Mouse (Mus musculus) spleen, adult 18-20 months (tissue): ENCODE measurements around the gene Cxcl16.
"Not testable (repeated sequence)": the region's sequence is repeated elsewhere in the genome, so short reads cannot be mapped to it uniquely, and the experiment has no call there.

Experiments used
- DNase-seq, 2 experiments: peaks; one replicate each; pipeline ENCODE4 v3.0.0; 2022; ENCODE audit warnings: mixed read lengths in 2 of 2

Gene Cxcl16

DNA sequence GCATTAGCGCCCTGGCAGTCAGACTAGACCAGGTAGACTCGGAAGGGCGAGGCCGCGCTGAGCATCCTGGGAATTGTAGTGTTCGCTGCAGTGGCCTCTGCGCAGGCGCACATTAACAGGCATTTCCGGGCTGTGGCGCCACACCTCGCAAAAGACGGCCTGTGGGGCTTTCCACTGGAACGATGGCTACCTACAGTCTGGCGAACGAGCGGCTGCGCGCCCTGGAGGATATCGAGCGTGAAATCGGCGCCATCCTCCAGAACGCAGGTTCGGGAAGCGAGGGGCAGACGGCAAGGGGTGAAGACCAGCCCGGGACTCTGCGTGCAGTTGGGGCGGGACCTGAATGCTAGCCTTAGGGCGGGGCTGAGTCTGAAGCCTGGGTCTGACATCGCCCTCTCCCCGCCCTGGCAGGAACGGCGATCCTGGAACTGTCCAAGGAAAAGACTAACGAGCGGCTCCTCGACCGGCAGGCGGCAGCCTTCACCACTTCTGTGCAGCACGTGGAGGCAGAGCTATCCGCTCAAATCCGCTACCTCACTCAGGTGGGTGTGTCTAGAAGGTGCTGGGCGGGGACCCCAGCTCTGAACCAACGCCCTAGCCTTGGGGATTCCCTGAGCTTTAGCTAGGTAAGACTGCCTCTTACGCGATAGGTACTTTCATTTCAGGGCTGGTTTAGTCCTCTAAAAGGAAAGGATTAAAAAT, 7.8 kb downstream of the Cxcl16 start, which contains the start of gene Med11:
Gene Med11, plus strand, starts transcription at position 123 of the 702 bp plus-strand sequence.
- DNase-seq, result peak; percentile 90 to 93

DNA sequence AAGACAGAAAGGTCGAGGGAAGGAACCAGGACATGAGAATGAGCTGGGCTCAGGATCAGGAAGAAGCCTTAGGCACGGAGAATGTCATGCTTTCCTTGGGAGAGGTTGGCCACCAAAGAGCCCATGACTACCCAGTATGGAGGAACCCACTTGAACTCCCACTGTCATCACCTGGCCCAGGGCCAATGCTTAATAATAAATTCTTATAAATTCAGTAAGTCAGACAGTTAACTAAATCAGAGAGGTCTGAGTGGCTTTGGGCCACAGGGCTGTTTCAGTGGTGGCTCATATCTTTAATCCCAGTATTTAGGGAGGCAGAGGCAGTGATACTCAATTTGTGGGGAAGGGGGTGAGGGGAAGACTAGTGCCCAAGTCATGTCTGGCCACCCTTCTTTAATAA, 8.9 kb downstream of the Cxcl16 start:
- no peak for DNase-seq

- no peak for DNase-seq
Measured at GRCm38 (mm10) chr11:70447373-70447772, 12.4 kb downstream of the Cxcl16 start.

DNA sequence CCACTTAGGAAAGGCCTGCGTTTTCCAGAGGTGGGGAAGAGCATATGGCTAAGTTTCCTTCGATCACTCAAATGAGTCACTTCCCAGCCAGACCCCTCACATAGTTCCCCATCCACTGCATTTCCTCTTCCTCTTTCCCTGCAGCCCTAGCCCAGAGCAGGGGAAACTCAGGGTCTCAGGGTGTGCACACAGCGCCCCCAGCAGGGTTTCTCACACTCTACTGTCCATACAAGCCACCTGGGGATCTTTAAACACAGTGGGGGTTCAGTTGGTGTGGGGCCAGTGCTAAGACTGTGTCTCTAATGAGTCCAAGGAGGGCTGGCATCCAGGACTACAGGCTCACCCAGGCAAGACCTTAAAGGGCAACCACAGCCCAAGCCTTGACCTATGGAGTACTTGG, 13.0 kb downstream of the Cxcl16 start:
- DNase-seq, result no peak

- DNase-seq, result no peak
Measured at GRCm38 (mm10) chr11:70444667-70445066, 15.1 kb downstream of the Cxcl16 start.

- DNase-seq, result no peak
Measured at GRCm38 (mm10) chr11:70443964-70444363, 15.8 kb downstream of the Cxcl16 start.

DNA sequence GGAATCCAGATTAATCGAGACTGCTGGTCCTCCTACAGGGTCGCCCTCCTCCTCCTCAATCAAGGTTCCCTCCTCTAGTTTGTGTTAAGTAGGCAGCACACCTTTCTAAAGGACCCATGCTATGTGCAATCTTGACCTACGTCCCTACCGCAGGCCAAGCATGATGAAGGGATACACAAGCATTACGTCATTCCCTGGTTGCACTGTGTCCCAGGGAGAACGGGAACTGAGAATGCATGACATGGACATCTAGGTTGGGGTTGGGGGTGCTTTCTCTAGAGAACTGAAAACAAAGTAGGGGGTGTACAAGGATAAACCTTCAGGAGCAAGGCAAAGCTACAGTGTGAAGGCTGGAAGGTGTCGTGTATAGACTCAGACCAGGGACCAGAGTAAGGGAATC, 17.9 kb downstream of the Cxcl16 start:
- DNase-seq, result no peak

- DNase-seq, result no peak
Measured at GRCm38 (mm10) chr11:70440637-70441036, 19.1 kb downstream of the Cxcl16 start.

GRCm38 (mm10) chr11:70438728-70439374, 20.9 kb downstream of the Cxcl16 start:
- no peak for DNase-seq

GRCm38 (mm10) chr11:70437426-70437825, 22.4 kb downstream of the Cxcl16 start:
- DNase-seq, result no peak

- DNase-seq, result no peak
Measured at GRCm38 (mm10) chr11:70435476-70435875, 24.3 kb downstream of the Cxcl16 start.

- DNase-seq, result no peak
Measured at GRCm38 (mm10) chr11:70433951-70434350, 25.8 kb downstream of the Cxcl16 start.

- no peak for DNase-seq
Measured at GRCm38 (mm10) chr11:70433569-70433943, 26.2 kb downstream of the Cxcl16 start.

DNA sequence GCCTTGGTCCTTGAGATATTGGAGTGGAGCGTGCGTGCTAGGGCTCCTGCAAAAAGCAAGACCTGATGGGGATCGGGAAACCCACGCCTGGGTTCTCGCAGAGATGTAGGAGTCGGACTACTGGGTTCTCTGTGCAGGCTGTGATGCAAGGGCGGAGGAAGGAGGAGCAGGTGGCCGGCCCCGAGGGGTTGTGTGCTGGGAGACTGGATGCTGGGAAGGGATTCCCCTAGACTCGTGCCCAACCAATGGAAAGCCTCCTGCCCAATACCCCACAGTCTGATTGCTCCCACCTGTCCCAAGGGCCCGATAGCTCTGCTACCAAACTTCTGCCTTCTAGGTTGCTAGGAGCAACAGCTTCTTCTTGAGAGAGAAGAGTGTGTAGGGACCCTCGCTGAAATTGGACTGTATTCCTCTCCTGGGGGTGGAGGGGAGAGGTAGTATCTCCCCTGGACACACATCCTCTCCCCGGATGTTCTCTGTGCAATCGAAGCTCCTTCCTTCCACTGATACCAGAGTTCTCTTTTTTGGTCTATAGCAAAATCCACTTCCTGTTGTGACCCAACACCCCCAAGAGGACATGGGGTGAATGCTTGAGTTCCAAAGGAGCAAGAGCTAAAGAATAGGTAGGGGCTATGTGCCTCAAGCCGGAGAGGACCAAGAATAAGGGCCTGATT, 26.8 kb downstream of the Cxcl16 start:
- DNase-seq, result no peak

GRCm38 (mm10) chr11:70432048-70432894, 27.5 kb downstream of the Cxcl16 start, which contains the start of gene Arrb2:
TSS of gene Arrb2 (plus strand) at chr11:70432635.
- DNase-seq, result peak; percentile 96 to 97

DNA sequence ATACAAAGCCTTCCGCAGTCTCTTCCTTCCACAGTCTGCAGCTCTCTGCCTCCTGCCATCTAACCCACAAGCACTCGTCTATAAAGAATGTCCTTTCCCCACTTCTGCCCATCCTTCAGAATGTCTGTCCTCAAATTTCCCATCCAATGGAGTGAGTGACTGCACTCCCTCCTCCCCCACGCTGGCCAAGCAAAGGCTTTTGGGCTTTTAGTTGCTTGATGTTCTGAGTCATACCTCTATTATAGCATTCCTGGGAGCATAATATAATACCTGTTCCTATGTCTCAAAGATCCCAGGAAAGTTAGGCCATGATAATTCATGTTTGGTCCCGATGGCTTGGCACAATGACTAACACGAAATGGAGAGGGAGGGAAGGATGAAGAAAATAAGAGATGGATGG, 28.2 kb downstream of the Cxcl16 start:
- DNase-seq, result no peak

DNA sequence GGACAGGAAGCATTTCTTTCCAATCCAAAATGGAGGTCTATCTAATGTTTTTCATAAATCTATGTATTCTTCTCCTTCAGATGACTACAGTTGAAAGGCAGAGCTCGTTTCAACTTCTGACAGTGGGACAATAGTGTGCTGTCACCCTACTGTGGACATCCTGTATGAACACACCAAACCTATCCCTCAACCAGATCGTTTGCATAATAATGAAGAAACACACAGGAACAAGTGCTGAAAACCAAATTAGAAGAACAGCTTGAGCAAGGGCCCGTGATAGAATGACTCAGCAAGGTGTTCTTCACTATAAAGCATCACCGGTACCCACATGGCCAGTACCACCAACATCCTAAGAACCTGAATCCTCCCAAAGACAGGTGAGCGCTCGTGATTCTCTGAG, 33.2 kb downstream of the Cxcl16 start:
- not testable (repeated sequence) for DNase-seq

GRCm38 (mm10) chr11:70419486-70419885, 40.3 kb downstream of the Cxcl16 start:
- no peak for DNase-seq

DNA sequence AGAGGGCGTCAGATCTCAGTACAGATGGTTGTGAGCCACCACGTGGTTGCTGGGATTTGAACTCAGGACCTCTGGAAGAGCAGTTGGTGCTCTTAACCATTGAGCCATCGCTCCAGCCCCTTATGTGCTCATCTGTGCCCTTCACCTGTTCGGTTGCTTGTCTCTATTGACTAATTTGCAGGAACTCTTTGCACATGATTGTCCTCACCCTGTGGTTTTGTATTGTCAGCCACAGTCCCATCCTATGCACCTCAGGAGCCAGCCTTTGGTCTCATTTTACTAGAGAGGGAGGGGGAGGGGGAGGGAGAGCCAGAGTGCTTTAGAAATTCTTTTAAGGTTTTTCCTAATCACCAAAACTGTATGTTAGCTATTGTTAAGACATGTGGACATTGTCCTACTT, 41.6 kb downstream of the Cxcl16 start:
- DNase-seq, result no peak

GRCm38 (mm10) chr11:70413961-70414360, 45.8 kb downstream of the Cxcl16 start:
- peak in 1 of 2 experiments; percentile 75 for DNase-seq

- no peak for DNase-seq
Measured at GRCm38 (mm10) chr11:70412591-70412990, 47.2 kb downstream of the Cxcl16 start.

DNA sequence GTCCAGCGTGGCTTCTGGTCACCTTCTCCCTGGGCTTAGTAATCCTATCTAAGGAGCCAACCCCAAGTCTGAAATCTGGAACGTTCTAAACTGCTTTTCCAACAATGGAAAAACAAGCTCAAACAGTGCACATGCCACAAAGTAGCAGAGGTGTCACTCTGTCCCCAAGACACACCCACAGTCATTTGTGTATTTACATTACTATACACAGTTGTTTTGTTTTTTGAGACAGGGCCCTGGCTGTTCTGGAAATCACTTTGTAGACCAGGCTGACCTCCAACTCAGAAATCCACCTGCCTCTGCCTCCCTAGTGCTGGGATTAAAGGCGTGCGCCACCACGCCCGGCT, 49.5 kb downstream of the Cxcl16 start:
- no peak for DNase-seq
